Mouse (Mus musculus) large intestine, adult 2 months (tissue): ENCODE data around the gene Tuba4a. TPM values are rescaled to one million over a fixed set of nuclear protein-coding genes. Genes with fewer than 3 reads are reported as not detected.

Experiments
- DNase-seq: peaks from one replicate; pipeline ENCODE4 v3.0.0-alpha.2; 2012; ENCODE audit warnings: low read depth, low spot score
- WGBS: fragments of 180-500 bp; shearing (Covaris S2); methylation state at CpG from one replicate; pipeline ENCODE4 v1.1.7; 2018; 5-methylcytosine and 5-hydroxymethylcytosine counted together
- polyA plus RNA-seq: library from polyadenylated mRNA; depleted of rRNA; stranded (reverse); fragments of >200 nt; gene quantifications from 2 replicates; pipeline ENCODE4 v1.2.3, GENCODE M21; 2012; rRNA removed

Tuba4a gene
- polyA plus RNA-seq, 1 experiment: 164 TPM

DNA sequence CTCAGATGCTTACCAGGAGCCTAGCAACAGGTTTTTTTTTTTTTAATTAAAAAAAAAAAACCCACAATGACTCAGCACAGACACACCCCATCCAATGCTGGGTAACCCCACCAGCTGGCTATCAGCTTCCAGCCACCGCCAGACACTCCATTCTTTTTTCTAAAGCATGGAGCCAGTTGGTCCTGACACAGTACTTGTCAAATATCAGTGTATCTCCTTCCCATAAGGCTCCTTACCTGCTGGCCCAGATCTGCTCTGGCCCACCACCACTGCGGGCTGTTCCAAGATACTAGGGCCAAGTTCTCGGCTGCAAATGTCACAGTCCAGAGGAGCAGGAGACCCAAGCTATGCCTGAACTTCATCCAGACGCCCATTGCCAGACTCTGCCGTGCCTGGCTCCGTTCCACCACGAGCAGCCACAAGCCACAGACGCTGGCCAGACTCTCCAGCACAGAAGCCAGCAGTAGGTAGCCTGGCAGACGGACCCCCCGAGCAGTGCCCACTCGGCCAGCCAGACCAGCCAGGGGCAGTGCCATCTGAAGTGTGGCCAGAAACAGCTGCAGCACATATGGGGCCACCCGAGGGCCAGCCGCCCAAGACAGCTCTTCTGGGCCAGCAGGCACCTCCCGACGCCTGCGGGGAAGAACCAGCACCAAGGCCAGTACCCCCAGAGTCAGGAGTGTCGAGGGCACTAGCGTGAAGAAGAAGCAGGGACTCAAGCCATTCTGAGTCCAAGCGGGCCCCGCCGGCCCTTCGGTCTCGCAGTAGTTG is 40.1 kb downstream of the Tuba4a start:
- no peak for DNase-seq
- WGBS: 3% methylated on average over 23 of the region's 23 CpGs

DNA sequence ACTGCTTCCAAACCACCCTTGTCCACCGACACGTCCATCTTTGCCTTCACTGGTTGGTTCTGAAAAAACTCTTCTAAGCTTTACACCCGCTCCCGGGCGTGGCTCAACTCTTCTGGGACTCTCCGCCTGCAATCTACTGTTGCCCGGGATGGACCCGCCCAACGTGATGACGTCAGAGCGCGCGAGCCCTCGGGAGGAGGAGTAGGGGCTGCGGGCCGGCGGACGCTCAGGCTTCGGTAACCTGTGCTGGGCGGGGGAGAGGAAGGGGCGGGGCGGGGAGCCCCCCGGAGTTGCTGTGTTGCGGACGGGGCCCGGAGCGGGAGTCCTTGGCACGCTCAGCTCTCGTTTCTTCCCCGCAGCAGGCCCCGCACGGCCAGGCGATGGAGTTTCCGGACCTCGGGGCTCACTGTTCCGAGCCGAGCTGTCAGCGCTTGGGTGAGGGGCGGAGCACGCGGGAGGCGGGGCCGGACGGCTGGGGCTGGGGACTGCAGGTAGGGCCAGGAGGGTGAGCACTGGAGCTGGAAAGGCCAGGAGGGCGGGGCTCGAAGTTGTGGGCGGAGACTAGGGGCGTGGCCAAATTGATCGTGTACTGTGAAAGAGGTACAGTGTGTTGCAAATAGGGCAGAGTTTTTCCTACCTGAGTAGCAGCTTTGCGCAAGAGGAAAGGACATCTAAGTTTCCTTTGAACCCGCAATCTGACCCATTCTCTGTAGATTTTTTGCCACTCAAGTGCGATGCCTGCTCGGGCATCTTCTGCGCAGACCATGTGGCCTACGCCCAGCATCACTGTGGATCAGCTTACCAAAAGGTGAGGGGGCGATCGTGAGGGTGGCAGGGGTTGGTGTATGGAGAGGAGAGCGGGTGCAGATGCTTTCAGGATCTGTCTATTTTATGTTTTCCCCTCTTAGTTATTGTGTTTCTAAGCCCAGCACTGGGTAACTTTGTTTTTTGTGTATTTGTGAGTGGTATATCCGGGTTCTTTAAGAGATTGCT is 50.9 kb downstream of the Tuba4a start, which contains the start of gene Zfand2b:
TSS of gene Zfand2b (plus strand) at position 175 of the 993 bp plus-strand sequence.
- DNase-seq: peak; percentile 95
- WGBS: 1% methylated on average over 58 of the region's 59 CpGs

DNA sequence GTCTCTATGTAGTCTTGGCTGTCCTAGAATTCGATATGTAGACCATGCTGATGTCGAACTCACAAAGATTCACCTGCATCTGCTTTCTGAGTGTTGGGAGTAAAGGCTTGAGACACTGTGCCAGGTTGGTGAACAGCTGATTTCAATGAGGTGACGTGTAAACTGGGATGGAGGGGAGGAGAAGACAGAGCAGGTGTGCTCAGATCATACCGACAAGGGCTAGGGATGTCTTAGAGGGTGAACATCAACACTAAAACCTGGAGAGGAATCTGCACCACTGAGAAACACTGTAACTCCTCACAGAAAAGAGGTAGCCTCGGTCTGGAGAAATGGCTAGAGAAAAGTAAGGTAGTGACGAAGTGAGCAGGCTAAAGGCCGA is 51.6 kb downstream of the Tuba4a start:
- DNase-seq: no peak
- 3% methylated on average over 7 of the region's 7 CpGs for WGBS

Other genes with a start within 250 kb of the Tuba4a start
- gene Nhej1, start 94.7 kb downstream of the Tuba4a start, polyA plus RNA-seq: 4.8 and 5.6 TPM in 2 replicates
- 1.1 and 1.3 TPM in 2 replicates for gene Slc23a3, start 86.0 kb downstream of the Tuba4a start, polyA plus RNA-seq
- 45.8 and 53.7 TPM in 2 replicates for gene Cnppd1, start 77.2 kb downstream of the Tuba4a start, polyA plus RNA-seq
- 79.0 and 93.9 TPM in 2 replicates for gene Retreg2, start 77.1 kb downstream of the Tuba4a start, polyA plus RNA-seq
- 80.6 and 93.3 TPM in 2 replicates for gene Zfand2b, start 51.2 kb downstream of the Tuba4a start, polyA plus RNA-seq
- 24.0 and 27.5 TPM in 2 replicates for gene Abcb6, start 39.5 kb downstream of the Tuba4a start, polyA plus RNA-seq
- gene Ankzf1, start 27.7 kb downstream of the Tuba4a start, polyA plus RNA-seq: 19.2 and 27.4 TPM in 2 replicates
- gene Atg9a, start 27.7 kb downstream of the Tuba4a start, polyA plus RNA-seq: 72.2 and 107 TPM in 2 replicates
- 2.1 and 4.4 TPM in 2 replicates for gene Glb1l, start 9.1 kb downstream of the Tuba4a start, polyA plus RNA-seq
- gene Stk16, start 9.0 kb downstream of the Tuba4a start, polyA plus RNA-seq: 221 and 258 TPM in 2 replicates
- not detected in 2 replicates for gene A630095N17Rik, start 12.2 kb upstream of the Tuba4a start, polyA plus RNA-seq
- 19.4 and 20.1 TPM in 2 replicates for gene Dnajb2, start 16.5 kb upstream of the Tuba4a start, polyA plus RNA-seq
- 6.4 and 6.5 TPM in 2 replicates for gene Ptprn, start 44.6 kb upstream of the Tuba4a start, polyA plus RNA-seq
- 14.0 and 17.7 TPM in 2 replicates for gene Resp18, start 58.5 kb upstream of the Tuba4a start, polyA plus RNA-seq
- 250 and 500 TPM in 2 replicates for gene Dnpep, start 98.1 kb upstream of the Tuba4a start, polyA plus RNA-seq
- gene Des, start 140.5 kb upstream of the Tuba4a start, polyA plus RNA-seq: 353 and 360 TPM in 2 replicates
- gene Speg, start 155.4 kb upstream of the Tuba4a start, polyA plus RNA-seq: 20.6 and 22.7 TPM in 2 replicates
- 177 and 182 TPM in 2 replicates for gene Gmppa, start 216.1 kb upstream of the Tuba4a start, polyA plus RNA-seq
- 0.17 TPM in 1 of 2 replicates, not detected in the other for gene Asic4, start 230.6 kb upstream of the Tuba4a start, polyA plus RNA-seq